Mouse (Mus musculus) E14TG2a.4 (cell line): ENCODE data around the gene Adamtsl5.

Experiments
- H3K27me3 ChIP-seq: 2 replicates; pipeline ENCODE4 v1.6.1; 2014; ENCODE audit warnings: low read length, control low read depth; ENCODE audit not compliant: insufficient read depth
- H3K36me3 ChIP-seq: 2 replicates; pipeline ENCODE4 v1.6.1; 2014; ENCODE audit warnings: low read length, control low read depth; ENCODE audit not compliant: insufficient read depth
- H3K4me1 ChIP-seq: replicated peaks from 2 replicates; pipeline ENCODE4 v1.6.1; 2014; ENCODE audit warnings: low read depth, low read length, control low read depth
- H3K4me3 ChIP-seq: replicated peaks from 2 replicates; pipeline ENCODE4 v1.5.1; 2014; ENCODE audit warnings: mild to moderate bottlenecking, low read length
- H3K9me3 ChIP-seq: 2 replicates; pipeline ENCODE4 v1.6.1; 2014; ENCODE audit warnings: low read length, control low read depth
- CTCF ChIP-seq: conservative IDR thresholded peaks from 2 replicates; pipeline ENCODE4 v1.5.1; 2014; ENCODE audit warnings: low read length
- NANOG ChIP-seq: IDR thresholded peaks from 2 replicates; pipeline ENCODE4 v1.6.1; 2014; ENCODE audit warnings: borderline replicate concordance, low read length, mixed read lengths
- POU5F1 ChIP-seq: IDR thresholded peaks from 2 replicates; pipeline ENCODE4 v1.6.1; 2014; ENCODE audit warnings: low read length, borderline replicate concordance

Gene Adamtsl5

GRCm38 (mm10) chr10:80365736-80366135 is 17.5 kb upstream of the Adamtsl5 start:
- Histone ChIP-seq H3K27me3 (peaks cover 51% of the 10 kb centered on the region), H3K4me3 (no peak overlapping the region), H3K9me3 (peaks cover 3% of the 10 kb centered on the region; the same call in 1 of the 2 replicates), H3K4me1 (peaks cover 23% of the 10 kb centered on the region; the same call in 1 of the 2 replicates), H3K36me3 (no peaks in the 10 kb centered on the region)
- TF ChIP-seq CTCF (no peak), POU5F1 (no peak), NANOG (no peak)

DNA sequence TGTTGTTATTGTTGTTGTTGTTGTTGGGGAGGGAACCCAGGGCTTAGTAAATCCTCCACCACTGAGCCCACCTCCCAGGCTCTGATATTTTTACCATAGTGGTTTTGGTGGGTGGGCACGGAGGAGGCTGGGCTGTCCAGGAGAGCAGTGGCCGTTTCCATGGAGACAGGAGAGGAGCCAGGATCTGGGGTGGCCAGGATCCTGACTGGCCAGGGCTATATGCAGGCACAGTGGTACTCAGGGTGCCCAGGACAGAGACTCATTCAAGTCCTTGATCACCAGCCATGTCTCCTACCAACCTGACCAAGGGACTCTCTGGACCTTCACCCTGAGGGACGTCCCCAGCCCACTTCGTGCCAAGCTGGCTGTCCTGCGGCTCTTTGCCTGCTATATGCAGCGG is 15.5 kb upstream of the Adamtsl5 start:
- Histone ChIP-seq H3K27me3 (peaks cover 58% of the 10 kb centered on the region), H3K4me1 (peaks cover 11% of the 10 kb centered on the region; the same call in 1 of the 2 replicates), H3K36me3 (no peaks in the 10 kb centered on the region), H3K9me3 (peaks cover 3% of the 10 kb centered on the region; the same call in 1 of the 2 replicates), H3K4me3 (no peak overlapping the region)
- TF ChIP-seq NANOG (no peak), POU5F1 (no peak), CTCF (no peak)

DNA sequence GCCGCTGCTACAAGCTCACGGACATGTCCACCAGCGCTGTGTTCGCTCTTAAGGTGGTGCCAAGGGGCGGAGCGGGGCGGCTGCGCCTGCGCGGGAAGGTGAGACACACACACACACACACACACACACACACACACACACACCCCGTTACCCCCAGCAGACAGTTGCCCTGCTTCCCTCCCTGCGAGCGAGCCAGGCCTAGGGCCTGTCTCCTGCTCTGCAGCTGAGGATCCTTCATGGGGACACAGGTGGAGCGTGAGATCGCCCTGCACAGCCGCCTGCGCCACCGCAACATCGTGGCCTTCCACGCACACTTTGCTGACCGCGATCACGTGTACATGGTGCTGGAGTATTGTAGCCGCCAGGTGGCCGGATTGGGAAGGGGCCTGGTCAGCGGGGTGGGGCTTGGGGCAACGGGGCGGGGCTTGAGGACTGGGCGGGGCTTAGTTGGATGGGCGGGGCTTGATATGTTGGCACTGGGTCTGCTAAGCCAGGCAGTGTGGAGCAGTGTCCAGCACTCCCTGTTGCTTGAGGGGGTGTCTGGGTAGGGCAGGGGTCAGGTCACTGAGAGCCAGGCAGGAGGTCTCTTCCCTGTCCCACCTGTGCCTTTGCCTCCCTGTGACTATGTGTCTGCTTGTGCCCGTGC is 9.9 kb upstream of the Adamtsl5 start:
- peak overlapping the region; percentile 60 for H3K4me3 ChIP-seq
- no peaks in the 10 kb centered on the region for H3K36me3 ChIP-seq
- TF ChIP-seq POU5F1 (no peak), CTCF (no peak), NANOG (no peak)
- no peaks in the 10 kb centered on the region for H3K9me3 ChIP-seq
- H3K27me3 ChIP-seq = peaks cover 72% of the 10 kb centered on the region
- H3K4me1 ChIP-seq = peaks cover 40% of the 10 kb centered on the region

- no peaks in the 10 kb centered on the region for H3K36me3 ChIP-seq
- no peak for TF ChIP-seq NANOG
- no peak for TF ChIP-seq POU5F1
- TF ChIP-seq CTCF = no peak
- H3K4me1 ChIP-seq = peaks cover 48% of the 10 kb centered on the region
- no peaks in the 10 kb centered on the region for H3K9me3 ChIP-seq
- H3K4me3 ChIP-seq = peak overlapping the region; percentile 85
- H3K27me3 ChIP-seq = peaks cover 75% of the 10 kb centered on the region
These were observed 9.1 kb upstream of the Adamtsl5 start for GRCm38 (mm10) chr10:80357336-80357735.

- Histone ChIP-seq H3K27me3 (peaks cover 80% of the 10 kb centered on the region), H3K4me1 (peaks cover 54% of the 10 kb centered on the region), H3K9me3 (no peaks in the 10 kb centered on the region), H3K36me3 (no peaks in the 10 kb centered on the region), H3K4me3 (peak overlapping the region; percentile 85)
- TF ChIP-seq CTCF (no peak), POU5F1 (no peak), NANOG (no peak)
These were observed 8.5 kb upstream of the Adamtsl5 start for GRCm38 (mm10) chr10:80356737-80357136.

DNA sequence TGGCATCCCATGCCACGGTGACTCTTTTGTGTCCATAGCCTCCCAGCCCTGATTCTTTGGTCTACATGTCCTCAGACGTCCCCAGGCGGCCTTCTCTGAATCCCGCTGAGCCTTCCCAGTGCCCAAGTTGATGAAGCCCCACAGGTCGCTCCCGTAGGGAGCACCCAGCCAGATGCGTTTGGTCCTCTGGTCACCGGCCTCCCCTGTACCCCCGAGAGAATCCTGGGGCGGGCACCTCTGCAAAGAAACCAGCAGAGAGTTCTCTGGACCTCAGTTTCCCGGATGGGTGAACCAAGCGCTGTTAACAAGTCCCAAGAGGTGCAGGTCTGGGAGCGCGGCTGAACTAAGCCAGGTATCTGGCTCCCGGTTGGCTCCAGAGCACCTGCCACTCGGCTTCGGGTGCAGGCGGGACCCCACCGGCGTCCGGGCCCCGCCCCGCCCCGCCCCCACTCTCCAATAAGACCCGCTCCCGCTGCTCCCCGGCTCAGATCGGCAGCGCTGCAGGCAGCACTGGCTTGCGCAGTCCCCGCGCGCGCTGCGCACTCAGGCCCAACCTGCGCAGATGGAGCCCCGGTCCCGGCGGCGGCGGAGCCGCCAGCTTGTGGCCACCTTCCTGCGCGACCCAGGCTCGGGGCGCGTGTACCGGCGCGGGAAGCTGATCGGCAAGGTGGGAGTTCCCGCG is 7.9 kb upstream of the Adamtsl5 start, which contains the start of gene Plk5:
TSS of gene Plk5 (plus strand) at position 459 of the 682 bp plus-strand sequence.
- H3K36me3 ChIP-seq = no peaks in the 10 kb centered on the region
- TF ChIP-seq POU5F1 (no peak), CTCF (no peak), NANOG (no peak)
- peak within 1 kb of the TSS; percentile 85 for H3K4me3 ChIP-seq
- H3K9me3 ChIP-seq = no peaks in the 10 kb centered on the region
- H3K27me3 ChIP-seq = peaks cover 86% of the 10 kb centered on the region
- H3K4me1 ChIP-seq = peaks cover 60% of the 10 kb centered on the region

DNA sequence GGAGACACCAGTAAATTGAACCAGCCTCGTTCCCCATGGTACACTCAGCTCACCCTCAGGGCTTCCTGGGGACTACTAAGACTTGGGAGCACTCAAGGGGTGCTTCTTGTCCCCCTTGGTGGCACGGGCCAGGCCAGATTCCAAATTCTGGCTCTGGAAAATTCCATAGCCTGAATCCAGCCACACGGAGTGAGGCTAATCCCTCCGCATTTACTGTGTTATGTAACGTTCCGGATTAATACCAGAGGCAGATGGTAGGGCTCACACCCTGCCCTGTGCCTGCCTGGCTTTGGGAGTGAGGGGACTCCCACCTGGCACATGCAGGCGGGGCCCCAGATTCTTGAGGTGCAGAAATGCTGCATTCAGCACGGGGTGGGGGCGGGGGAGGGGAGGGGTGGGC is 7.2 kb upstream of the Adamtsl5 start:
- Histone ChIP-seq H3K27me3 (peaks cover 88% of the 10 kb centered on the region), H3K4me1 (peaks cover 62% of the 10 kb centered on the region), H3K9me3 (no peaks in the 10 kb centered on the region), H3K4me3 (no peak overlapping the region), H3K36me3 (no peaks in the 10 kb centered on the region)
- TF ChIP-seq NANOG (no peak), CTCF (no peak), POU5F1 (no peak)

- Histone ChIP-seq H3K27me3 (peaks cover 96% of the 10 kb centered on the region), H3K4me3 (peak overlapping the region; percentile 20), H3K9me3 (no peaks in the 10 kb centered on the region), H3K36me3 (no peaks in the 10 kb centered on the region), H3K4me1 (peaks cover 74% of the 10 kb centered on the region)
- TF ChIP-seq NANOG (no peak), CTCF (no peak), POU5F1 (no peak)
These were observed 4.5 kb upstream of the Adamtsl5 start for GRCm38 (mm10) chr10:80352727-80353126.

GRCm38 (mm10) chr10:80351896-80352295 is 3.7 kb upstream of the Adamtsl5 start:
- peaks cover 95% of the 10 kb centered on the region for H3K27me3 ChIP-seq
- H3K4me1 ChIP-seq = peaks cover 73% of the 10 kb centered on the region
- H3K36me3 ChIP-seq = no peaks in the 10 kb centered on the region
- no peaks in the 10 kb centered on the region for H3K9me3 ChIP-seq
- no peak for TF ChIP-seq NANOG
- no peak for TF ChIP-seq POU5F1
- no peak for TF ChIP-seq CTCF
- no peak overlapping the region for H3K4me3 ChIP-seq
